Mouse (Mus musculus): ENCODE measurements around the gene Ston2. TPM values are rescaled to one million over a fixed set of nuclear protein-coding genes. Genes with fewer than 3 reads are reported as not detected.

The Ston2 gene
- polyA plus RNA-seq, 1 experiment = 9.0 TPM

DNA sequence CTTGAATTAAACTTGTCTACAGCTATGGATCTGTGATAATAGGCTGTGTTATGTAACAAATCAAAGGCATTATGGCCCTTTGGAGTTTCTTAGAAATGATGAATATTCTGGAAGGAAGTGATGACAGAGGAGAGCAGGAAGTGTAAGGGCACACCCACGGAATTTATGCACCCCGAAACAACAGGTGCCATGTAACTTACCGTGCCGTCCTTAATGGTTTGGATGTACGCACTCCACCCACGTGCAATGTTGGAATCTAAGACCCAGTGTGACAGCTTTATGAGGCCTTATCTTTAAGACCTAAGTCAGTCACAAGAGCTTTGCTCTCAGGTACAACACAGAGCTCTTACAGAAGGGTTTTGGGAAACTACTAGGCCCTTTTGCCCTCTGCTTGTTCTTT, 124.9 kb downstream of the Ston2 start:
- no peaks in the 10 kb centered on the region for H3K4me1 ChIP-seq (ENCODE audit: control insufficient read depth, insufficient read depth, low read length)
- H3K4me3 ChIP-seq (replicated peaks; ENCODE audit: insufficient read depth, low read depth, low read length) = no peak overlapping the region
- TF ChIP-seq CTCF (IDR thresholded peaks at IDR 0.05; ENCODE audit: borderline replicate concordance, insufficient read depth, low read depth, low read length) (no peak), POLR2A (IDR thresholded peaks at IDR 0.05; ENCODE audit: borderline replicate concordance, insufficient read depth, low read length) (no peak)
- H3K27me3 ChIP-seq (ENCODE audit: control insufficient read depth, insufficient read depth, low read length) = no peaks in the 10 kb centered on the region
- no peak for DNase-seq
- 91% methylated on average over 6 of the region's 6 CpGs for WGBS
- H3K27ac ChIP-seq (ENCODE audit: insufficient read depth, low read length) = no peak overlapping the region

DNA sequence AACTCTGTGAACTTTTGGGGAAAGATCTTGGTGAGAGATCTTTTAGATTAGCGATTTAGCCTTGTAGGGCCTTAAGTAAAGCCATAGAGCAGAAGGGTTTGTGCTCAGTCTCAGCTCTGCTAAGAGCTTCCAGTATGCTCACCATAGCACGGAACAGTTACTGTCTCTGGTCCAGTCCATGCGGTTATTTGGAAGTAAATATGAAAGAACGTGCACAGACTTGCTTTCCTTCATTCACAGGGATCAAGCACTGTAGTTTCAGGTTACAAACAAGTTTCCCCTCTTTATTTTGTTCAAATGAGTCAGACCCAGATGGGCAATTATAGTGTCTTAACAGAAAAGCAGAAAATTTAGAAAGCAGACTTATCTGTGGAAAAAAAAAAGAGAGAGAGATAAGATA, 125.3 kb downstream of the Ston2 start:
- no peaks in the 10 kb centered on the region for H3K27me3 ChIP-seq (ENCODE audit: control insufficient read depth, insufficient read depth, low read length)
- no peaks in the 10 kb centered on the region for H3K4me1 ChIP-seq (ENCODE audit: control insufficient read depth, insufficient read depth, low read length)
- no peak for DNase-seq
- 89% methylated on average over 4 of the region's 4 CpGs for WGBS
- H3K4me3 ChIP-seq (replicated peaks; ENCODE audit: insufficient read depth, low read depth, low read length) = no peak overlapping the region
- H3K27ac ChIP-seq (ENCODE audit: insufficient read depth, low read length) = no peak overlapping the region
- TF ChIP-seq CTCF (IDR thresholded peaks at IDR 0.05; ENCODE audit: borderline replicate concordance, insufficient read depth, low read depth, low read length) (no peak), POLR2A (IDR thresholded peaks at IDR 0.05; ENCODE audit: borderline replicate concordance, insufficient read depth, low read length) (no peak)

DNA sequence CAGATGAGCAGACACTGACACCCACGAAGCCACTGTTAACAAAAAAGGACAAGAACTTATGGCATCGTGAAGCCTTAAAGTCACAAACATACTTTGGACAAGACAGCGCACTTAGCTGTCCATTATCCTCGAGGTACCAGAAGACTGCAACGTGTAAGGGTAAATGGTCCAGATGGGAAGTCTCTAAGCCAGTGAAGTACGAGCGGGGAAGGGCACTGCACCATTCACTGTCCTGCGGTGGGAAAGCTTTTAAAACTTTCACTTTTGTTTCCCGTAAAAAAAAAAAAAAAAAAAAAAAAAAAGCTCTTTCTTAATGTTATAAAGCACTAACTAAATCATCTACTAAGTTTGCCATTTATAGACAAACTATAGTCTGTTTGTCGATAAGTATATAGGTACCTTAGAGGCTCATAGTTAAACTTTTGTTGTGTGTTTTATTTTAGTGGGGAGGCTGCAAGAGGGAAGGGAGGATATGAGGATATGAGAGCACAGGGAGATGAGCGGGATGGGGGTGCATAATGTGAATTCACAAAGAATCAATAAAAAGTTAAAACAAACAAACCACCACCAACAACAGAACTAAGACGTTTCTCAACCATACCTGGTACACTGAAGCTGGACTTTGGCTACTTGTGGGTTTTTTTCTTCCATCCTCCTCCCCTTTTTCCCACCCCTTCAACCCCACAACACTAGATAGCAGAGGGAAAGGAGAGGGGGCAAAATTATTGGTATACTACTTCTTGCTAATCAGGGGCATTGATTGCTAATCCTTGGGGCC, 127.4 kb downstream of the Ston2 start:
- 88% methylated on average over 12 of the region's 12 CpGs for WGBS
- no peak overlapping the region for H3K4me3 ChIP-seq (replicated peaks; ENCODE audit: insufficient read depth, low read depth, low read length)
- H3K27me3 ChIP-seq (ENCODE audit: control insufficient read depth, insufficient read depth, low read length) = no peaks in the 10 kb centered on the region; the same call in 1 of the 2 replicates
- DNase-seq = no peak
- no peak overlapping the region for H3K27ac ChIP-seq (ENCODE audit: insufficient read depth, low read length)
- H3K4me1 ChIP-seq (ENCODE audit: control insufficient read depth, insufficient read depth, low read length) = no peaks in the 10 kb centered on the region
- no peak for TF ChIP-seq CTCF (IDR thresholded peaks at IDR 0.05; ENCODE audit: borderline replicate concordance, insufficient read depth, low read depth, low read length)
- TF ChIP-seq POLR2A (IDR thresholded peaks at IDR 0.05; ENCODE audit: borderline replicate concordance, insufficient read depth, low read length) = no peak

DNA sequence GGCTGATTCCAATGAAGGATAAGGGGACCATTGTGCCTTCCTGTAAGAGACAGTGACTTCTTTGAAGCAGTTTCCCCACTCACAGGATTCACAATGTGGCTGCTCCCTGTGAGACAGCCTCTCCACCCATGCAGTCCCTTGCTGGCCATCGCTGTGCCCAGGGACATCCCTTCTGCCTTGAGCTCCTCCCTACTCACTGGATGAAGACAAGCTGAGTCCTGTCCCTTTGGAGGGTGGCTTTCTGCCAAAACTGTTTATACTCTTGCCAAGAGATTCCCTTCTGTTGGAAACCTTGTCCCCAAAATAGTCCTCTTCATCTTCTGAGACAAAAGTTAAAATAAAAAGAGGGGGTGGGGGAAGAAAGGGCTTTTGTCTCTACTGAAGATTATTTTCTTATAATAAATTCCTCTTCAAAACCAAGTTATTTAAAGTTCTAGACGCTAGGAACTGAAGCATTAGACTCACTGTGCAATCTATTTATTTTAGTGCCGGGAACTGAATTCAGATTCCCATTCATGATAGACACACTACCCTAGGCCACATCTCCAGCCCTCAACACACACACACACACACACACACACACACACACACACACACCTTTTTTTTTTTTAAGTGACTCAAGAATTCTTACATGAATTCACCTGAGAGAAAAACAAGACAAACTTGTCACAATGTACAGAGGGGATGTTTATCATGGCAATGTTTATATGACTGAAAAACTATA, 133.6 kb downstream of the Ston2 start:
- Histone ChIP-seq H3K4me1 (ENCODE audit: control insufficient read depth, insufficient read depth, low read length) (0 out of 2 replicates have a peak, but pooled peaks cover 2% of the 10 kb centered on the region), H3K27ac (ENCODE audit: insufficient read depth, low read length) (no peak overlapping the region), H3K27me3 (ENCODE audit: control insufficient read depth, insufficient read depth, low read length) (no peaks in the 10 kb centered on the region; the same call in 1 of the 2 replicates), H3K4me3 (replicated peaks; ENCODE audit: insufficient read depth, low read depth, low read length) (no peak overlapping the region)
- TF ChIP-seq CTCF (IDR thresholded peaks at IDR 0.05; ENCODE audit: borderline replicate concordance, insufficient read depth, low read depth, low read length) (no peak), POLR2A (IDR thresholded peaks at IDR 0.05; ENCODE audit: borderline replicate concordance, insufficient read depth, low read length) (no peak)
- peak; percentile 24 to 70 for DNase-seq
- 24% methylated on average over 3 of the region's 3 CpGs for WGBS

GRCm38 (mm10) chr12:91648426-91648825, 139.8 kb downstream of the Ston2 start:
- H3K27ac ChIP-seq (ENCODE audit: insufficient read depth, low read length) = no peak overlapping the region
- no peak for DNase-seq
- no peaks in the 10 kb centered on the region for H3K27me3 ChIP-seq (ENCODE audit: control insufficient read depth, insufficient read depth, low read length)
- 95% methylated on average over 17 of the region's 17 CpGs for WGBS
- no peaks in the 10 kb centered on the region for H3K4me1 ChIP-seq (ENCODE audit: control insufficient read depth, insufficient read depth, low read length)
- no peak overlapping the region for H3K4me3 ChIP-seq (replicated peaks; ENCODE audit: insufficient read depth, low read depth, low read length)
- TF ChIP-seq POLR2A (IDR thresholded peaks at IDR 0.05; ENCODE audit: borderline replicate concordance, insufficient read depth, low read length) = no peak
- no peak for TF ChIP-seq CTCF (IDR thresholded peaks at IDR 0.05; ENCODE audit: borderline replicate concordance, insufficient read depth, low read depth, low read length)

DNA sequence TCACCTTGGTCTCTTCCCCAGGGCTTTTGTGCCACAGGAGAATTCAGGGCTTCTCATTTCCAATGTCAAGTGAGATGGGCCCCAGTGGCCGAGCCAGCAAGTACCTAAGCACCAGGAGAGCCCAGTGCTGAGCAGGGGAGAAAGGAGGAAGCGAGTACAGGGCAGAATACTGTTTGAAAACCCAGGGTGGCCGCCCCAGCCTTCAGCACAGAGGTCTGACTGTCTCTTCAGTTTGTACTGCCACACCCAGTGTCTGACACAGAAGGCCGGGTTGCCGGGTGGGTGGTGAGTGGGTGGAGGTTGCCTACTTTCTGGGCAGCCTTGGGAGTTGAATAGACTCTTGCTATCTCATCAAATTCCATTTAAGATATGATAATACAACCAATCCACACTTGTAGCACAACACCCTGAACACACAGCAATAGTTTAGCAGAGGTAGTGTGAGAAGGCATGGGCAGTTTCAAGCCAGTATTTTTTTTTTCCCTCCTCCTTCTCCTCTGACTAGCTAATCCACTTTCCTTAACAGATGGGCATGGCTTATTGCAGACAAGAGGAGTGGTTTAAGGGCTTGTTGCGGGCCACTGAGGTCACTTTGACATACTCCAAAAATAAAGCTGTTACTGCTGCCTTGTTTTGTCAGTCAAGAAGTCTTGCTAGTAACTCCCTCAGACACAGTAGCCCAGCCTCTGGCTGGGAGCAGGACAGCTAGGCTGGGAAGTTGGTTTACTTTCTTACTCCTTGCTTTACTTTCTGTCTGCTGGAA, 142.6 kb downstream of the Ston2 start:
- Histone ChIP-seq H3K4me3 (replicated peaks; ENCODE audit: insufficient read depth, low read depth, low read length) (no peak overlapping the region), H3K27me3 (ENCODE audit: control insufficient read depth, insufficient read depth, low read length) (no peaks in the 10 kb centered on the region), H3K27ac (ENCODE audit: insufficient read depth, low read length) (no peak overlapping the region), H3K4me1 (ENCODE audit: control insufficient read depth, insufficient read depth, low read length) (peaks cover 6% of the 10 kb centered on the region)
- no peak for DNase-seq
- 86% methylated on average over 6 of the region's 6 CpGs for WGBS
- TF ChIP-seq POLR2A (IDR thresholded peaks at IDR 0.05; ENCODE audit: borderline replicate concordance, insufficient read depth, low read length) (no peak), CTCF (IDR thresholded peaks at IDR 0.05; ENCODE audit: borderline replicate concordance, insufficient read depth, low read depth, low read length) (no peak)

DNA sequence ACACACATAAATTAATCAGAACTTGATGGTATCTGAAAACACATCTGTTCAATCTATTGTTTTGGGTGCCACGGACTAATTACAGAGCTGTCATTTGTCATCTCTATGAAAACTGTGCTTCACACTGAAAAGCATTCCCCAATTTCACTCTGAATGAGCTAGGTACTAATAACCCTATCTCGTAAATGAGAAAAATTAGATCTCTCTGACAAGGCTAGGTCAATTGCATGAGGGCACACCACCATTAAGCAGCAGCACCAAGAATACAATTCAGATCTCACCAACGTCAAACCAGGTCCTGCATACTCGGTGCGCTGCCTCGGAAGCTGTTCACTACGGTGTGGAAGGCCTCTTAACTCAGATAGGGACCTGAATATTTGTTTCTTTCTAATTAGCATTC, 145.0 kb downstream of the Ston2 start:
- Histone ChIP-seq H3K4me1 (ENCODE audit: control insufficient read depth, insufficient read depth, low read length) (peaks cover 6% of the 10 kb centered on the region), H3K4me3 (replicated peaks; ENCODE audit: insufficient read depth, low read depth, low read length) (no peak overlapping the region), H3K27me3 (ENCODE audit: control insufficient read depth, insufficient read depth, low read length) (no peaks in the 10 kb centered on the region), H3K27ac (ENCODE audit: insufficient read depth, low read length) (no peak overlapping the region)
- no peak for DNase-seq
- 96% methylated on average over 7 of the region's 7 CpGs for WGBS
- TF ChIP-seq CTCF (IDR thresholded peaks at IDR 0.05; ENCODE audit: borderline replicate concordance, insufficient read depth, low read depth, low read length) (no peak), POLR2A (IDR thresholded peaks at IDR 0.05; ENCODE audit: borderline replicate concordance, insufficient read depth, low read length) (no peak)

All from cerebellum, adult 2 months (tissue).